Mouse (Mus musculus): Measurements from ENCODE around the gene Ptprz1.
"Not testable (repeated sequence)": the region's sequence is repeated elsewhere in the genome, so short reads cannot be mapped to it uniquely, and the experiment has no call there.

The Ptprz1 gene

GRCm38 (mm10) chr6:23003152-23003551 lies 127.8 kb downstream of the Ptprz1 start:
- in situ Hi-C loops (cut with MboI, MseI) = no loop called here

- in situ Hi-C loops (cut with MboI, MseI) = no loop called here
Measured at GRCm38 (mm10) chr6:23014988-23015613, 139.8 kb downstream of the Ptprz1 start.

GRCm38 (mm10) chr6:23028251-23028650 lies 152.9 kb downstream of the Ptprz1 start:
- in situ Hi-C loops (cut with MboI, MseI) = loop anchor here (10.0 kb wide), 1 partner anchor 1967 kb away; no protein-coding TSS in a partner anchor

- in situ Hi-C loops (cut with MboI, MseI) = no loop called here
Measured at GRCm38 (mm10) chr6:23048836-23049235, 173.5 kb downstream of the Ptprz1 start.

GRCm38 (mm10) chr6:23055734-23056133 lies 180.4 kb downstream of the Ptprz1 start:
- in situ Hi-C loops (cut with MboI, MseI) = no loop called here

- in situ Hi-C loops (cut with MboI, MseI) = no loop called here
Measured at GRCm38 (mm10) chr6:23076060-23076459, 200.8 kb downstream of the Ptprz1 start.

- in situ Hi-C loops (cut with MboI, MseI) = no loop called here
Measured at GRCm38 (mm10) chr6:23078273-23078672, 203.0 kb downstream of the Ptprz1 start.

- in situ Hi-C loops (cut with MboI, MseI) = no loop called here
Measured at GRCm38 (mm10) chr6:23079991-23080680, 204.8 kb downstream of the Ptprz1 start.

GRCm38 (mm10) chr6:23084587-23085421 lies 209.5 kb downstream of the Ptprz1 start:
- in situ Hi-C loops (cut with MboI, MseI) = no loop called here

GRCm38 (mm10) chr6:23089292-23089691 lies 214.0 kb downstream of the Ptprz1 start:
- in situ Hi-C loops (cut with MboI, MseI) = not testable (repeated sequence)

GRCm38 (mm10) chr6:23090346-23091055 lies 215.2 kb downstream of the Ptprz1 start:
- in situ Hi-C loops (cut with MboI, MseI) = loop anchor here (10.0 kb wide), 1 partner anchor 1166 kb away; no protein-coding TSS in a partner anchor

Data from regulatory T cell (primary cell).